Mouse (Mus musculus) gonadal fat pad, adult 2 months (tissue): ENCODE measurements around the gene C1ql2. TPM values are rescaled to one million over a fixed set of nuclear protein-coding genes. Genes with fewer than 3 reads are reported as not detected.

Experiments
- DNase-seq: peaks from one replicate; pipeline ENCODE4 v3.0.0-alpha.2; 2012; ENCODE audit warnings: low read depth
- polyA plus RNA-seq: library from polyadenylated mRNA; depleted of rRNA; stranded (reverse); fragments of >200 nt; gene quantifications from 2 replicates; pipeline ENCODE4 v1.2.3, GENCODE M21; 2012; rRNA removed

Gene C1ql2
- polyA plus RNA-seq: not detected in 2 replicates

GRCm38 (mm10) chr1:120340419-120341171 lies at the start of gene C1ql2:
Gene C1ql2, plus strand, starts transcription at chr1:120340582.
- DNase-seq: no peak

- DNase-seq: no peak
Measured at GRCm38 (mm10) chr1:120291709-120292108, 48.7 kb upstream of the C1ql2 start.

GRCm38 (mm10) chr1:120293803-120294202 lies 46.6 kb upstream of the C1ql2 start:
- DNase-seq: no peak

GRCm38 (mm10) chr1:120296936-120297335 lies 43.4 kb upstream of the C1ql2 start:
- DNase-seq: no peak

GRCm38 (mm10) chr1:120305801-120306200 lies 34.6 kb upstream of the C1ql2 start:
- DNase-seq: no peak

- no peak for DNase-seq
Measured at GRCm38 (mm10) chr1:120321270-120322021, 18.9 kb upstream of the C1ql2 start.

GRCm38 (mm10) chr1:120323131-120323561 lies 17.2 kb upstream of the C1ql2 start:
- peak; percentile 59 for DNase-seq

- DNase-seq: no peak
Measured at GRCm38 (mm10) chr1:120327714-120328113, 12.7 kb upstream of the C1ql2 start.

GRCm38 (mm10) chr1:120328212-120328611 lies 12.2 kb upstream of the C1ql2 start:
- DNase-seq: no peak

- DNase-seq: no peak
Measured at GRCm38 (mm10) chr1:120331841-120332240, 8.5 kb upstream of the C1ql2 start.

GRCm38 (mm10) chr1:120337970-120338369 lies 2.4 kb upstream of the C1ql2 start:
- DNase-seq: no peak

GRCm38 (mm10) chr1:120341172-120341675 lies 842 bp downstream of the C1ql2 start:
- DNase-seq: no peak

GRCm38 (mm10) chr1:120341811-120342370 lies 1.5 kb downstream of the C1ql2 start:
- no peak for DNase-seq

GRCm38 (mm10) chr1:120342371-120342821 lies 2.0 kb downstream of the C1ql2 start:
- no peak for DNase-seq

- DNase-seq: no peak
Measured at GRCm38 (mm10) chr1:120345001-120345400, 4.6 kb downstream of the C1ql2 start.

- DNase-seq: no peak
Measured at GRCm38 (mm10) chr1:120354387-120354786, 14.0 kb downstream of the C1ql2 start.

GRCm38 (mm10) chr1:120357371-120358274 lies 17.2 kb downstream of the C1ql2 start:
- DNase-seq: peak; percentile 1

GRCm38 (mm10) chr1:120363638-120364037 lies 23.3 kb downstream of the C1ql2 start:
- DNase-seq: no peak

- DNase-seq: no peak
Measured at GRCm38 (mm10) chr1:120368138-120368537, 27.8 kb downstream of the C1ql2 start.

- no peak for DNase-seq
Measured at GRCm38 (mm10) chr1:120374131-120374530, 33.7 kb downstream of the C1ql2 start.

GRCm38 (mm10) chr1:120374832-120375231 lies 34.5 kb downstream of the C1ql2 start:
- DNase-seq: no peak
